Mouse (Mus musculus) lung, embryonic 15.5 days (tissue): ENCODE results near the gene Arhgap35. TPM values are rescaled to one million over a fixed set of nuclear protein-coding genes. Genes with fewer than 3 reads are reported as not detected.

Source experiments
- ATAC-seq: fragments of 200-750 bp; cut with Nextera tagmentation; 2 replicates; pipeline ENCODE4 v1.8.0; 2017; ENCODE audit warnings: moderate number of reproducible peaks, borderline replicate concordance; ENCODE audit not compliant: low FRiP score, low TSS enrichment; ENCODE audit errors: extremely low read depth
- H3K27ac ChIP-seq: fragments of 300-500 bp; sonication (generic); 2 replicates; pipeline ENCODE4 v1.5.1; 2015; ENCODE audit warnings: moderate library complexity, mild to moderate bottlenecking, inconsistent platforms
- H3K27me3 ChIP-seq: fragments of 300-500 bp; sonication (generic); 2 replicates; pipeline ENCODE4 v1.6.1; 2015; ENCODE audit warnings: inconsistent platforms
- H3K36me3 ChIP-seq: fragments of 300-500 bp; sonication (generic); 2 replicates; pipeline ENCODE4 v1.6.1; 2015; ENCODE audit warnings: inconsistent platforms
- H3K4me1 ChIP-seq: fragments of 300-500 bp; sonication (generic); 2 replicates; pipeline ENCODE4 v1.6.1; 2015; ENCODE audit warnings: inconsistent platforms
- H3K4me2 ChIP-seq: fragments of 300-500 bp; sonication (generic); 2 replicates; pipeline ENCODE4 v1.6.1; 2015; ENCODE audit warnings: inconsistent platforms, mild to moderate bottlenecking, moderate library complexity
- H3K4me3 ChIP-seq: fragments of 300-500 bp; sonication (generic); 2 replicates; pipeline ENCODE4 v1.5.1; 2015; ENCODE audit warnings: mild to moderate bottlenecking, inconsistent platforms
- H3K9ac ChIP-seq: fragments of 300-500 bp; sonication (generic); 2 replicates; pipeline ENCODE4 v1.6.1; 2015; ENCODE audit warnings: inconsistent platforms
- H3K9me3 ChIP-seq: fragments of 300-500 bp; sonication (generic); 2 replicates; pipeline ENCODE4 v1.6.1; 2016; ENCODE audit warnings: inconsistent platforms
- WGBS: fragments of 180-500 bp; shearing (Covaris S2); methylation state at CpG from one replicate; pipeline ENCODE4 v1.1.7; 2015; 5-methylcytosine and 5-hydroxymethylcytosine counted together
- polyA plus RNA-seq: library from polyadenylated mRNA; unstranded; fragments of >200 nt; fragmentation: Nextera tagmentation; extraction: Ambion mirVana; gene quantifications from 2 replicates; pipeline ENCODE4 v1.2.1, GENCODE M21; 2015

The Arhgap35 gene
- polyA plus RNA-seq, 1 experiment from 2014 or later = 19.4 TPM

GRCm38 (mm10) chr7:16504573-16505225 lies 110.1 kb downstream of the Arhgap35 start:
- H3K27ac ChIP-seq = no peak overlapping the region
- H3K4me2 ChIP-seq = no peak overlapping the region
- H3K4me3 ChIP-seq = no peak overlapping the region
- no peaks in the 10 kb centered on the region for H3K4me1 ChIP-seq
- H3K9ac ChIP-seq = no peak overlapping the region
- peaks cover 56% of the 10 kb centered on the region for H3K36me3 ChIP-seq
- 71% methylated on average over 2 of the region's 2 CpGs for WGBS
- H3K9me3 ChIP-seq = no peaks in the 10 kb centered on the region
- no peak for ATAC-seq
- no peaks in the 10 kb centered on the region for H3K27me3 ChIP-seq

- H3K9me3 ChIP-seq = no peaks in the 10 kb centered on the region
- H3K36me3 ChIP-seq = peaks cover 70% of the 10 kb centered on the region
- H3K9ac ChIP-seq = no peak overlapping the region
- ATAC-seq = no peak
- H3K27ac ChIP-seq = no peak overlapping the region
- no peak overlapping the region for H3K4me2 ChIP-seq
- no peak overlapping the region for H3K4me3 ChIP-seq
- WGBS = 90% methylated on average over 4 of the region's 4 CpGs
- H3K4me1 ChIP-seq = no peaks in the 10 kb centered on the region
- no peaks in the 10 kb centered on the region for H3K27me3 ChIP-seq
Measured at GRCm38 (mm10) chr7:16501571-16501970, 113.2 kb downstream of the Arhgap35 start.

GRCm38 (mm10) chr7:16499671-16500104 lies 115.1 kb downstream of the Arhgap35 start:
- 86% methylated on average over 6 of the region's 6 CpGs for WGBS
- H3K36me3 ChIP-seq = peaks cover 63% of the 10 kb centered on the region
- H3K9ac ChIP-seq = no peak overlapping the region
- H3K27me3 ChIP-seq = no peaks in the 10 kb centered on the region
- H3K9me3 ChIP-seq = no peaks in the 10 kb centered on the region
- H3K27ac ChIP-seq = no peak overlapping the region
- H3K4me1 ChIP-seq = no peaks in the 10 kb centered on the region
- ATAC-seq = no peak
- H3K4me3 ChIP-seq = no peak overlapping the region
- no peak overlapping the region for H3K4me2 ChIP-seq

- H3K4me3 ChIP-seq = no peak overlapping the region
- H3K27ac ChIP-seq = no peak overlapping the region
- H3K27me3 ChIP-seq = no peaks in the 10 kb centered on the region
- 77% methylated on average over 3 of the region's 3 CpGs for WGBS
- H3K4me2 ChIP-seq = no peak overlapping the region
- ATAC-seq = no peak
- no peaks in the 10 kb centered on the region for H3K9me3 ChIP-seq
- no peak overlapping the region for H3K9ac ChIP-seq
- no peaks in the 10 kb centered on the region for H3K4me1 ChIP-seq
- H3K36me3 ChIP-seq = peaks cover 33% of the 10 kb centered on the region
Measured at GRCm38 (mm10) chr7:16496260-16496659, 118.5 kb downstream of the Arhgap35 start.

GRCm38 (mm10) chr7:16493361-16493760 lies 121.4 kb downstream of the Arhgap35 start:
- no peaks in the 10 kb centered on the region for H3K9me3 ChIP-seq
- H3K36me3 ChIP-seq = peaks cover 26% of the 10 kb centered on the region
- no peak overlapping the region for H3K27ac ChIP-seq
- H3K4me2 ChIP-seq = no peak overlapping the region
- no peak overlapping the region for H3K4me3 ChIP-seq
- 0 out of 2 replicates have a peak, but pooled peaks have one; percentile 19 for ATAC-seq
- no peaks in the 10 kb centered on the region for H3K4me1 ChIP-seq
- no peaks in the 10 kb centered on the region for H3K27me3 ChIP-seq
- H3K9ac ChIP-seq = no peak overlapping the region
- 45% methylated on average over 2 of the region's 2 CpGs for WGBS

GRCm38 (mm10) chr7:16492211-16492610 lies 122.6 kb downstream of the Arhgap35 start:
- H3K4me2 ChIP-seq = no peak overlapping the region
- H3K27me3 ChIP-seq = no peaks in the 10 kb centered on the region
- H3K27ac ChIP-seq = no peak overlapping the region
- H3K4me3 ChIP-seq = no peak overlapping the region
- no peaks in the 10 kb centered on the region for H3K9me3 ChIP-seq
- peaks cover 15% of the 10 kb centered on the region for H3K36me3 ChIP-seq
- no peaks in the 10 kb centered on the region for H3K4me1 ChIP-seq
- H3K9ac ChIP-seq = no peak overlapping the region
- WGBS = 65% methylated on average over 3 of the region's 3 CpGs
- ATAC-seq = no peak

GRCm38 (mm10) chr7:16491759-16492158 lies 123.0 kb downstream of the Arhgap35 start:
- no peaks in the 10 kb centered on the region for H3K4me1 ChIP-seq
- ATAC-seq = no peak

GRCm38 (mm10) chr7:16489948-16490347 lies 124.8 kb downstream of the Arhgap35 start:
- no peak overlapping the region for H3K4me3 ChIP-seq
- no peak overlapping the region for H3K4me2 ChIP-seq
- H3K36me3 ChIP-seq = no peaks in the 10 kb centered on the region
- H3K27ac ChIP-seq = no peak overlapping the region
- H3K4me1 ChIP-seq = no peaks in the 10 kb centered on the region
- H3K9me3 ChIP-seq = no peaks in the 10 kb centered on the region
- ATAC-seq = no peak
- 81% methylated on average over 9 of the region's 9 CpGs for WGBS
- H3K9ac ChIP-seq = no peak overlapping the region
- no peaks in the 10 kb centered on the region for H3K27me3 ChIP-seq

More at GRCm38 (mm10) chr7:16491759-16492158, 123.0 kb downstream of the Arhgap35 start:
- no peaks in the 10 kb centered on the region for H3K27me3 ChIP-seq
- H3K9ac ChIP-seq = no peak overlapping the region
- no peak overlapping the region for H3K4me3 ChIP-seq
- no peak overlapping the region for H3K27ac ChIP-seq
- WGBS = 33% methylated on average over 3 of the region's 3 CpGs
- H3K4me2 ChIP-seq = no peak overlapping the region
- H3K9me3 ChIP-seq = no peaks in the 10 kb centered on the region
- peaks cover 10% of the 10 kb centered on the region for H3K36me3 ChIP-seq

- no peaks in the 10 kb centered on the region for H3K27me3 ChIP-seq
- no peaks in the 10 kb centered on the region for H3K9me3 ChIP-seq
- H3K4me3 ChIP-seq = no peak overlapping the region
- H3K9ac ChIP-seq = no peak overlapping the region
- no peaks in the 10 kb centered on the region for H3K36me3 ChIP-seq
- no peak overlapping the region for H3K4me2 ChIP-seq
- ATAC-seq = no peak
- no peaks in the 10 kb centered on the region for H3K4me1 ChIP-seq
- no peak overlapping the region for H3K27ac ChIP-seq
Measured at GRCm38 (mm10) chr7:16488816-16489215, 126.0 kb downstream of the Arhgap35 start.

GRCm38 (mm10) chr7:16477628-16478027 lies 137.2 kb downstream of the Arhgap35 start, which contains the start of gene Npas1:
Gene Npas1 (minus strand): TSS chr7:16477728.
- WGBS = 82% methylated on average over 8 of the region's 8 CpGs

GRCm38 (mm10) chr7:16476600-16476989 lies 138.2 kb downstream of the Arhgap35 start:
- no peak overlapping the region for H3K9ac ChIP-seq
- peak overlapping the region; percentile 32 for H3K4me3 ChIP-seq
- WGBS = 3% methylated on average over 15 of the region's 34 CpGs
- H3K4me2 ChIP-seq = peak overlapping the region; percentile 56
- peaks cover 17% of the 10 kb centered on the region for H3K4me1 ChIP-seq
- 0 out of 2 replicates have a peak, but pooled peaks have one; percentile 27 for ATAC-seq
- no peaks in the 10 kb centered on the region for H3K9me3 ChIP-seq
- H3K27me3 ChIP-seq = peaks cover 61% of the 10 kb centered on the region
- no peak overlapping the region for H3K27ac ChIP-seq
- no peaks in the 10 kb centered on the region for H3K36me3 ChIP-seq

More at GRCm38 (mm10) chr7:16477628-16478027, 137.2 kb downstream of the Arhgap35 start, which contains the start of gene Npas1:
- Histone ChIP-seq H3K9me3 (no peaks in the 10 kb centered on the region), H3K36me3 (no peaks in the 10 kb centered on the region), H3K27me3 (peaks cover 52% of the 10 kb centered on the region), H3K27ac (no peak within 1 kb of the TSS), H3K4me1 (peaks cover 17% of the 10 kb centered on the region), H3K9ac (no peak within 1 kb of the TSS), H3K4me3 (peak within 1 kb of the TSS; percentile 32), H3K4me2 (peak within 1 kb of the TSS; percentile 56)
- no peak for ATAC-seq

GRCm38 (mm10) chr7:16475764-16476599 lies 138.8 kb downstream of the Arhgap35 start:
- Histone ChIP-seq H3K9ac (no peak overlapping the region), H3K9me3 (no peaks in the 10 kb centered on the region)

More at GRCm38 (mm10) chr7:16475764-16476599, 138.8 kb downstream of the Arhgap35 start:
- ATAC-seq = 0 out of 2 replicates have a peak, but pooled peaks have one; percentile 6
- Histone ChIP-seq H3K4me1 (peaks cover 17% of the 10 kb centered on the region), H3K4me3 (peak overlapping the region; percentile 32), H3K4me2 (peak overlapping the region; percentile 56), H3K27me3 (peaks cover 68% of the 10 kb centered on the region), H3K27ac (no peak overlapping the region), H3K36me3 (no peaks in the 10 kb centered on the region)
- WGBS = 2% methylated on average over 57 of the region's 59 CpGs
